Mouse (Mus musculus): ENCODE results near the gene Txndc12. TPM values are rescaled to one million over a fixed set of nuclear protein-coding genes. Genes with fewer than 3 reads are reported as not detected.

The Txndc12 gene
- polyA plus RNA-seq, 1 experiment from 2014 or later = 102 TPM

DNA sequence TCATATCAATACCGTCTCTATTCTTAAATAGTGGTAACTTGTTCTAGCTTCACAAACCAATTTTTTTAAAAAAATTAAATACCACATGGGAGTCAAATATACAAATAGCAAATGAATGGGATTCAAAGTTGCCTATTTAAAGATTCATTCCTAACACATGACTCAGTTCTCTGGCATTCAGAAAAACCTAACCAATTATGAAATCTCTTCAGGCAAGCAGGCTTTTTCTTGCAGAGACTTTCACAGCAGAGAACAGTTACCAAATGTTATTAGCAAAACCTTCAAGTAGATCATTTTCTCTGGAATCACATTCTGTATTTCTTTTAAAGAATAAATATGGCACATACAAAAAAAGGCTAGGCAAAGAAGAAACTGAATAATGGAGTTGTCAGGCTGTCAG is 3.7 kb upstream of the Txndc12 start:
- no peak overlapping the region for H3K27ac ChIP-seq (replicated peaks)
- H3K36me3 ChIP-seq = peaks cover 51% of the 10 kb centered on the region
- WGBS = 87% methylated on average over 1 of the region's 1 CpGs
- H3K4me3 ChIP-seq = no peak overlapping the region
- H3K9me3 ChIP-seq (replicated peaks) = no peaks in the 10 kb centered on the region
- H3K27me3 ChIP-seq (ENCODE audit: low read depth, poor library complexity, severe bottlenecking) = no peaks in the 10 kb centered on the region
- H3K4me1 ChIP-seq = peaks cover 24% of the 10 kb centered on the region
- DNase-seq (ENCODE audit: low spot score) = no peak

DNA sequence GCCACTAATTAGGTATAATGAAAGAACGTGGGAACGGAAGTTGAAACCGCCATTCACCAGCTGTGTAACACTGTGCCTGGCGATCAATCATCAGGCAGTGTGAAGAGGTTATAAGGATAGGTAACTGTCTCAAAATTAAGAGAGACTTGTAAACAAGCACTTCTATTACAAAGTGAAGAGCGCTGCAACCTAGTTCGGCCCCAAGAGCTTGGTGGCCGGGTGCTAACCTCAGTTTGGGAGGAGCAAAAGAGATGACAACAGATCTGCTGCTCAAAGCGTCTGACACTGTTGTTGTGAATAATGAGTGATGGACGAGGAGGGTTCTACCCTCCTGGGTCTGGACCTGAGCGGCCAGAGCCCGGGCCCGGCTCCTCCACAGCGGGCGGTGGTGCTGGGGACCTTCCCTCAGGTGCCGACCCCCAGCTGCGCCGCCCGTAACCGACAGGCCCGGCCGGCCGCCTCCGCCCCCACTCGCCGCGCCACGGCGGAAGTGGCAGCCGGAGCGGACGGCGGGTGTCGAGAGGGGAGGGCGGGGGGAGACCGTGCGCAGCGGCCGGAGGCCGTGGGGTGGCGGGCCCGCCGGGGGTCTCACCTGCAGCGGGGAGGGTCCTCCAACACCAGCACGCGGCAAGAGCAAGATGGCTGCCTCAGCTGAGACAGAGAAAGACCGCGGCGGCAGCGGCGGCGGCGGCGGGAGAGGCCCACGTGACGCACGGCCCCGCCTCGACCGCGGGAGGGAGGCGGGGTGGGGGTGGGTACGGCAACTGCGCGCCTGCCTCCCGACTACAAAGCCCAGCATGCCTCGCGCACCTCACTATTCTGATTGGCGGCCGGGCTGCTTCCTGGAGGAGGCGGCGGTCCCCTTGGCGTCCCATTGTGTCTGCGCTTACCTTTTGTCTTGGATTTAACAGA is 1.2 kb upstream of the Txndc12 start, which contains the start of gene Btf3l4:
Gene Btf3l4 (minus strand): TSS at position 699 of the 912 bp plus-strand sequence.
- WGBS = under 1% methylated on average over 73 of the region's 73 CpGs

DNA sequence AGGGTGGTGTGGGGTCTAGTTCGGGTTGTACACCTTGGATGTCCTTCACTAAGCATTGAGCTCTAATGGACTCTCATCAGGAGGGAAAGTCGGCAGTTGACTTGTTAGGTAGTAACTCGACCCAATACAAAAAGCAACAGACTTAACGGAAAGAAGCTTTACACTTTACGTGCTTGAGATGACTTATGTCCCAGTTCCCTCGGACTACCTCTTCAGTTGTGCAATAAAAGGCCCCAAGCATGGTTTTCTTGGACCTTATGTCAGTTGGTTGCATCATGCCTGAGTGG is 630 bp upstream of the Txndc12 start:
- H3K27me3 ChIP-seq (ENCODE audit: low read depth, poor library complexity, severe bottlenecking) = no peaks in the 10 kb centered on the region
- H3K4me3 ChIP-seq = peak overlapping the region; percentile 98
- WGBS = 0% methylated on average over 6 of the region's 6 CpGs
- DNase-seq (ENCODE audit: low spot score) = no peak
- peaks cover 33% of the 10 kb centered on the region for H3K4me1 ChIP-seq
- H3K36me3 ChIP-seq = peaks cover 21% of the 10 kb centered on the region
- H3K27ac ChIP-seq (replicated peaks) = peak overlapping the region; percentile 100
- no peaks in the 10 kb centered on the region for H3K9me3 ChIP-seq (replicated peaks)

More for the DNA sequence above, 1.2 kb upstream of the Txndc12 start, which contains the start of gene Btf3l4:
- Histone ChIP-seq H3K27me3 (ENCODE audit: low read depth, poor library complexity, severe bottlenecking) (no peaks in the 10 kb centered on the region), H3K36me3 (peaks cover 27% of the 10 kb centered on the region), H3K27ac (replicated peaks) (peak within 1 kb of the TSS; percentile 100), H3K4me3 (peak within 1 kb of the TSS; percentile 98), H3K4me1 (peaks cover 33% of the 10 kb centered on the region), H3K9me3 (replicated peaks) (no peaks in the 10 kb centered on the region)
- peak; percentile 97 for DNase-seq (ENCODE audit: low spot score)

DNA sequence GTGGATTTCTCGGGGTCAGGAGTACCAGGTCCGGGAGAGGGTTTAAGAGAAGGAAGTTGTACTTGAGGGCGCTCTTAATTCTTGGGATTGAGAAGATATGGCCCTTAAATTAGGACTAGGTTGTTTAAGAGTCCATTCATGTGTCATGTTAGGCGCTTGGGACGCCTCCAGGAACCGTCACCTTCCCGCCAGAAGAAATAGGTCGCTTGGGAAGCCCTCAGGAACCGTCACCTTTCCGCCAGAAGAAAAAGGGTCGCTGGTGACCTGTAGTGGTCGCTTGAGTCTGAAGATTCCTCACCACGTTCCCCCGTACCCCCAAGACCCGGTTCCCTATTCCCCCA is 540 bp downstream of the Txndc12 start:
- Histone ChIP-seq H3K36me3 (peaks cover 10% of the 10 kb centered on the region), H3K27ac (replicated peaks) (peak overlapping the region; percentile 100), H3K4me3 (peak overlapping the region; percentile 98), H3K4me1 (peaks cover 33% of the 10 kb centered on the region), H3K9me3 (replicated peaks) (no peaks in the 10 kb centered on the region), H3K27me3 (ENCODE audit: low read depth, poor library complexity, severe bottlenecking) (no peaks in the 10 kb centered on the region)
- WGBS = under 1% methylated on average over 15 of the region's 15 CpGs
- DNase-seq (ENCODE audit: low spot score) = no peak

DNA sequence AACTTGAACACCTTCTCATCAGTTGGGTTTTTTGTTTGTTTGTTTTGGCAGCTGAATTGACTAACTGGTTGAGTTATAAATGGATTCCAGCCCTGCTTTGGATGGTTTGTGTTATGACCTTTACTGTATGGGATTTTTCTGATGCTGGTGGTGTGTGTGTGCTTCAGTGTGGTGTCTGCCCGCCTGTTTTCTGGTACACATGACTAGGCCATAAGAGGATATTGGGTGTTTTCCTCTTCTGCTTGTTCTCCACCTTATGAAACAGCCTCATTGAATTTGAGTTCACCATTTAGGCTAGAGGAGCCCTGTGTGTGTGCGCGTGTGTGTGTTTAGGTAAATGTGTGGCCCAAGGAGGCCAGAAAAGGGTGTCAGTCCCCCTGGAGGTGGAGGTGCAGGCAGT is 1.1 kb downstream of the Txndc12 start:
- WGBS = 62% methylated on average over 3 of the region's 3 CpGs
- Histone ChIP-seq H3K27me3 (ENCODE audit: low read depth, poor library complexity, severe bottlenecking) (no peaks in the 10 kb centered on the region), H3K9me3 (replicated peaks) (no peaks in the 10 kb centered on the region), H3K27ac (replicated peaks) (peak overlapping the region; percentile 100), H3K36me3 (peaks cover 10% of the 10 kb centered on the region), H3K4me3 (peak overlapping the region; percentile 98), H3K4me1 (peaks cover 33% of the 10 kb centered on the region)
- DNase-seq (ENCODE audit: low spot score) = no peak

DNA sequence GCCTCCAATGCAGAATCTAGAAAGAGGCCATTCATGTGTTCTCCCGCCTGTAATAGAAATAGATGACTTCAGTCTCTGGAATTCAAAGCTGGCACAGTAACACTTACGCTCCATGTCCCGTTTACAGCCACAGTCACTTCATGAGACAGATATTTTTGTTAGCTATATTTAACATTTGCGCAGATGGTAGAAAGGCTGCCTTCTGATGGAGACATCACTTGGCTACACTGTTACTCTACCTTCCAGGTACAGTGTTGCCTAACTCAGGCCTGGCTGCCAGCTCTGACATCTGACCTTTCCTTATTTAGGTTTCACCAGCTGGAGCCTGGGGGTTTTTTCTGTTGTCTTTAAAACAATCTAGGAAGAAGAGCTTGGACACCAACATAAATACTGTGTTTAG is 3.6 kb downstream of the Txndc12 start:
- Histone ChIP-seq H3K4me3 (no peak overlapping the region), H3K27ac (replicated peaks) (no peak overlapping the region), H3K27me3 (ENCODE audit: low read depth, poor library complexity, severe bottlenecking) (no peaks in the 10 kb centered on the region), H3K9me3 (replicated peaks) (no peaks in the 10 kb centered on the region), H3K36me3 (peaks cover 15% of the 10 kb centered on the region), H3K4me1 (peaks cover 18% of the 10 kb centered on the region)
- WGBS = 90% methylated on average over 4 of the region's 4 CpGs
- no peak for DNase-seq (ENCODE audit: low spot score)

DNA sequence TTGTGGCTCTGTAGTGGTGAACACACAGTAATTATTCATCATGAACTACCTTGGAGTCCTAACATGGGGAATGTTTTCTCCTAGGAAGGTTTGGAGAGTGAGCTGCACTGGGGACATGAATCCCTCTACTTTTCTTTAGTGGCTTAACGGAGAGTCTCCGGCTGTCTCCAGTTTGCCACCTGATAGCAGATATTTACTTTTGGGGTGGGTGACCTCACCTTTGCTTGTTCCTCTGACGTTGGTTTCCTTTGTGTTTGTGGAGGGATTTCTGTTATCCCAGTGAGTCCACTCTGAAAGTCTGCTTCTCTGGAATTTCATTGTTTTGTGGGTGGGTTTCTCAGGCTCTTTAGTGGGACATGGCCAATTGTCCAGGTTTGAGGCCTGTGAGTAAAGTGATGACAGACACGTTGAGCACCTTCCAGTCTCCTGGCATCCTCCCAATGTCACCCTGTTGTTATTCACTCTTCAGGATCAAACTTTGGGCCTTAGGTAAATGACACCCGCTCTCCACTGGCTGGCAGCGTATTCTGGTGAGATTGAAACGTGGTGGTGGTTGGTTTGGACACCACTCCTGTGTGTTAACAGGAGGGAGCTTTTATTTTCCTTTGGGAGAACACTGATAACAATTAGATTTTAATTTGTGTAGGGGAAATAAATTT is 7.6 kb downstream of the Txndc12 start:
- Histone ChIP-seq H3K4me3 (no peak overlapping the region), H3K27ac (replicated peaks) (no peak overlapping the region), H3K4me1 (peaks cover 15% of the 10 kb centered on the region), H3K27me3 (ENCODE audit: low read depth, poor library complexity, severe bottlenecking) (no peaks in the 10 kb centered on the region), H3K36me3 (peaks cover 15% of the 10 kb centered on the region), H3K9me3 (replicated peaks) (no peaks in the 10 kb centered on the region)
- no peak for DNase-seq (ENCODE audit: low spot score)
- WGBS = 90% methylated on average over 7 of the region's 7 CpGs

DNA sequence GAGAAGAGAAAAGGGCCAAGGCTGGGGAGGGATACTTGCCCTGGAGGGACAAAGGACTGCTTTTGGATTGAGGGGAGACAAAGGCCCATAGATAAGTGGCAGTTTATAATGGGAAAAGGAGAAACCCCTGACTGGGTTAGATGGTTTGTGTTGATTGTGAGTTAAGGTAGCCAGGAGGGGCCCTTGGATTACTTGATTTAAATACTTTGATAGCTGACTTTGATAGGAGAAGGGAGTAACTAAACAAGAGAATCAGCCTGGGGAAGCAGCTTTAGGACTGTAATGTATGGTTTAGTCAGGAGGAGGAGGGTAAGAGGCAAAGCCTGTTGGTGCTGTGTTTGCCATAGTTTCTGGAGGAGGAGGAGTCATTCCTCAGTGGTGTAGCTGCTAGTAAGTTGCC is 8.9 kb downstream of the Txndc12 start:
- no peaks in the 10 kb centered on the region for H3K9me3 ChIP-seq (replicated peaks)
- no peak overlapping the region for H3K4me3 ChIP-seq
- peak overlapping the region; percentile 46 for H3K27ac ChIP-seq (replicated peaks)
- H3K36me3 ChIP-seq = peaks cover 15% of the 10 kb centered on the region
- no peak for DNase-seq (ENCODE audit: low spot score)
- H3K27me3 ChIP-seq (ENCODE audit: low read depth, poor library complexity, severe bottlenecking) = no peaks in the 10 kb centered on the region
- H3K4me1 ChIP-seq = peaks cover 21% of the 10 kb centered on the region

DNA sequence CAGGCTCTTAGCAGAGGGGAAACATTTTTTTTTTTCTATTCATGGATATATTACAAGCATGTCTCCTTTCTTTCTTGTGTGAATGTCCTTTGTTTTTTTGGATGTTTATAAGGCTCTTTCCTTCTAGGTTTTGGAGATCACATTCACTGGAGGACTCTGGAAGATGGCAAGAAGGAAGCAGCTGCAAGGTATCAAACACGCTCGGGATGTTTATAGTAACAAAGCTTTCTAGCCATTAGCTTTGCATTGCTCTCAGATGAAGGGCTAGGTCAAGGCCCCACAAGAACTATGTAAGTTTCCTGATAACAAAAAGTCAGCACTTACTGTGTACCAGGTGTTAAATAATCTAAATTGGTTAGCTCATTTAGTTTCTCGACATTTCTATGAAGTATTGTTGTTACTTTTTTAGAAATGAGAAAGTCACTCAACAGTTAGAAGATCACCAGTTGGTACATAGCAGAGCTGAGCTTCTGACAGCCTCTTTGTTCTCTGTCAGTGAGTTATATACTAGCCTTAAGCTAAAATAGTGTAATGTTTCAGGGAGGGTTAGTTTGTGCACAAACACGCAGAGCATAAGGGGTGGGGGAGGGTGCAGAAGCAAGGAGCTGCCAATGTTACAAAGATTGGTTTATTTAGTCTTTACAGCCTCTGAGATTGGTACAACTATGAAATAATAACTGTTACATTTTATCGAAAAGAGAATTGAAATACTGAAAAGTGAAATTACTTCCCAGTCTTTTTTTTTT is 11.6 kb downstream of the Txndc12 start:
- H3K4me3 ChIP-seq = no peak overlapping the region
- no peak for DNase-seq (ENCODE audit: low spot score)
- no peaks in the 10 kb centered on the region for H3K27me3 ChIP-seq (ENCODE audit: low read depth, poor library complexity, severe bottlenecking)
- H3K4me1 ChIP-seq = peaks cover 39% of the 10 kb centered on the region
- H3K36me3 ChIP-seq = peaks cover 26% of the 10 kb centered on the region
- 91% methylated on average over 5 of the region's 5 CpGs for WGBS
- no peaks in the 10 kb centered on the region for H3K9me3 ChIP-seq (replicated peaks)
- H3K27ac ChIP-seq (replicated peaks) = no peak overlapping the region

DNA sequence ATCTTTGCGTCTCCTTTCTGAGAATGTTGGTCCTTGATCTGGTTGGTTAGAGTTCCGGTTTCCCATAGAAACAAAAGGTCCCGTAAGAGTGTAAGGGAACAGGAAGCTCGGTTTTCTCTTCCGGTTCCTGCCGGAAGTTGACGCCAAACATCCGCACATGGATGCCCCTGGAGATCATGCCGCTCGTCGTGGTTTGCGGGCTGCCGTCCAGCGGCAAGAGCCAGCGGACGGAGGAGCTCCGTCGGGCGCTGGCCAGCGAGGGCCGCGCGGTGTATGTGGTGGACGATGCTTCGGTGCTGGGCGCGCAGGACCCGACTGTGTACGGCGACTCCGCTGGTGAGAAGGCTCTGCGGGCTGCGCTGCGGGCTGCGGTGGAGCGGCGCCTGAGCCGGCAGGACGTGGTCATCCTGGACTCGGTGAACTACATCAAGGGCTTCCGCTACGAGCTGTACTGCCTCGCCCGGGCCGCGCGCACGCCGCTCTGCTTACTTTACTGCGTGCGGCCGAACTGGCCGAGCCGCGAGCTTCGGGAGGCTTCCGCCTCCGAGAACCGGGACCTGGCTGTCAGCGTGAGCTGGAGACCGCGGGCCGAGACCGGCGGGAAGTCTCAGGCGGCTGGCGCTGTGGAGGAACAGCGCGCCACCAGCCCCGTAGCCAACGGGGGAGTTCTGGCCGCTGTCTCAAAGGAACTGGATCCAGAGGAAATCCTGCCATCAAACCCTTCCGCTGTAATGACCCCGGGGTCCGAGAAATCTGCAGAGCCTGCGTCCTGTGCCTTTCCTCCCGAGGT is 13.5 kb downstream of the Txndc12 start, which contains the start of gene Kti12:
Gene Kti12 (plus strand): TSS at position 71 of the 790 bp plus-strand sequence.
- no peaks in the 10 kb centered on the region for H3K27me3 ChIP-seq (ENCODE audit: low read depth, poor library complexity, severe bottlenecking)
- peaks cover 38% of the 10 kb centered on the region for H3K4me1 ChIP-seq
- peak within 1 kb of the TSS; percentile 91 for H3K4me3 ChIP-seq
- peak; percentile 85 for DNase-seq (ENCODE audit: low spot score)
- WGBS = under 1% methylated on average over 77 of the region's 77 CpGs
- no peaks in the 10 kb centered on the region for H3K9me3 ChIP-seq (replicated peaks)
- H3K27ac ChIP-seq (replicated peaks) = peak within 1 kb of the TSS; percentile 86
- H3K36me3 ChIP-seq = peaks cover 26% of the 10 kb centered on the region

DNA sequence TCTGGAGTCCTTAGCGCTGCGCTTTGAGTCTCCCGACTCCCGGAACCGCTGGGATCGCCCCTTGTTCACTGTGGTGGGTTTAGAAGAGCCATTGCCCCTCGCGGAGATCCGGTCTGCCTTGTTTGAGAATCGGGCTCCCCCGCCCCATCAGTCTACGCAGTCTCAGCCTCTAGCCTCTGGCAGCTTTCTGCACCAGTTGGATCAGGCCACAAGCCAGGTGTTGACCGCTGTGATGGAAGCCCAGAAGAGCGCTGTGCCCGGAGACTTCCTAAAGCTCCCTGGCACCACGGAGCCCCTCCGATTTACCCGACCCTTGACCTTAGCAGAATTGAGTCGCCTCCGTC is 14.1 kb downstream of the Txndc12 start, which contains the start of gene A730015C16Rik:
Gene A730015C16Rik (minus strand): TSS at position 115 of the 344 bp plus-strand sequence.
- Histone ChIP-seq H3K4me1 (peaks cover 33% of the 10 kb centered on the region), H3K9me3 (replicated peaks) (no peaks in the 10 kb centered on the region), H3K4me3 (peak within 1 kb of the TSS; percentile 91), H3K36me3 (peaks cover 32% of the 10 kb centered on the region), H3K27me3 (ENCODE audit: low read depth, poor library complexity, severe bottlenecking) (no peaks in the 10 kb centered on the region), H3K27ac (replicated peaks) (peak within 1 kb of the TSS; percentile 86)
- WGBS = 15% methylated on average over 20 of the region's 20 CpGs
- no peak for DNase-seq (ENCODE audit: low spot score)

DNA sequence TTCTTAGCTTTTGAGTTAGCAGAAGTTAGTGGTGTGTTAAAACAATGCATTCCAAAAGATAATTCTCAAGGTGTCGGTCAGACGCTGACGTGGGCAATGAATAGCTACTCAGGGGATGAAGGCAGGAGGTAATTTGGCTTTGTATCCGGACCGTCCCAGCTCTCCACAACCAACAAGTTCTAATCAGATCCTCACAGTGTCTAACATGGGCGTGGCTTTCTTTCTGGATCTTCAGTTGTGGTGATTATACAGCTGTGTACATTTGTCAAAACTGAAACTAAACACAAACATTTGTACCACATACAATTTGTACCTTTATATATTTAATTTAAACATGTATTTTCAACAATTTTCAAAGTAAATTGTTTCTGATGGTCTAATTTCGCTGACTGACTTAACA is 32.4 kb downstream of the Txndc12 start:
- H3K4me1 ChIP-seq = no peaks in the 10 kb centered on the region
- 87% methylated on average over 7 of the region's 7 CpGs for WGBS
- H3K27ac ChIP-seq (replicated peaks) = no peak overlapping the region
- H3K36me3 ChIP-seq = peaks cover 26% of the 10 kb centered on the region
- DNase-seq (ENCODE audit: low spot score) = no peak
- no peaks in the 10 kb centered on the region for H3K27me3 ChIP-seq (ENCODE audit: low read depth, poor library complexity, severe bottlenecking)
- H3K9me3 ChIP-seq (replicated peaks) = no peaks in the 10 kb centered on the region
- H3K4me3 ChIP-seq = no peak overlapping the region
